Mouse (Mus musculus) kidney, adult 11 months (tissue): ENCODE results near the gene Pou2f1.
"Not testable (repeated sequence)": the region's sequence is repeated elsewhere in the genome, so short reads cannot be mapped to it uniquely, and the experiment has no call there.

ENCODE experiments used
- DNase-seq: peaks from one replicate; pipeline ENCODE4 v3.0.0; 2022

Gene Pou2f1

DNA sequence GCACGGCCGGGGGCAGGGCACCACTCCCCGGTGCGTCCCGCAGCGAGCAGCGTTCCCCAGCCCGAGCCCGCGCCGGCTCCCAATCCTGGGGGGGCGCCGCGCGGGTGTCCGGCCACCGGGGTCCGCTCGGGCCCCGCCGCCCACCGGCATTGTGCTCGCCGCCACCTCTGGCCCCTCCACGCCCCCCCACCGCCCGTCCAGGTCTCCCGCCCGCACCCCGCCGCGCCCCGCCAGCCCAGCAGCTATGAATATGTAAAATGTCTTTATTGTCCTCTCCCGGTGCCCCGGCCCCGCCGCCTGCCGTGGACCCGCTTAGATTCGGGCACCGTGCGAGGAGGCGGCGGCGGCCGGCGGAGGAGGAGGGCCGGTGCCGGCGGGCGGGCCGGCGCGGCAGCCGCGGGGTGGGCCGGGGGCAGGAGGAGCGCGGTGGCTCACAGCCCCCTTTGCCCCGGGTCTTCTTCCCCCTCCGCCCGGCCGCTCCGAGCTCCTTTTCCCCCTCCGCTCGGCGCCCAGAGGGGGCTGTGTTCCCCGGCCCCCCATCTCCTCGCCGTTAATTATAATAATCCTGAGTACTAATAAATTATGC, 481 bp downstream of the Pou2f1 start:
- no peak for DNase-seq

DNA sequence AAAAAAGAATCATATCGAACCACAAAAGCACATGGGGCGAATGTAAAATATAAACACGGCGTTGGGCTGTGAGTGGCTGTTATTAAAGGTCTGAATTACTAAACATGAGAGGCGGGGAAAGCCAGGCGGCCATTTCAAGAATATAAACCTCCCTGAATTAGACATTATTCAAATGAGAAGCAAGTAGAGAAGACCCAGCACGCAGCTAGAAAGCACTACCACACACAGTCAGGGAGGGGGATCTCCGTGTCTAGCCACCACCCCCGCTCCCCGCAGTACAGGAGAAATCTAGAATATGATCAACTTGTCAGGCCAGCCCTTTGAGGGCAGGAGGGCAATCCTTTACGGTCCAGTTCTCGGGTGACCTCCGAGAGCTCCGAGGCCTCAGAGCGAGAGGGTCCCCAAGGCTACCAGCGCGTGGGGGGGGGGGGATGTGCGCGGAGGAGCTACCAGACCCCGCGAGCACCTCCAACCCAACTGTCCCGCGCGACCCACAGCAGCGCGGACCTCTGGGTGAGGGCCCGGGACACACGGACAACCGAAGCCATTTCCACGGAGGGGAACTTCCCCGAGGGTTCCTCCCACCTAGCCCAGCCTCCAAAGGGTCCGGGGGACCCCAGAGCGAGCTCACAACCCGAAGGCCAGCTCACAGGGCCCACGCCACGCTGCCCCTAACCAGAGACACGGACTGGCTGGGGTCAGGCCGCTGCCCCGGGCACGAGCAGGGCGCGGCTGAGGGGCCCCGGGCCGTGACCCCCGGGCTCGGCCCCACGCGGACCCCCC, 1.2 kb downstream of the Pou2f1 start:
- DNase-seq = peak; percentile 82

DNA sequence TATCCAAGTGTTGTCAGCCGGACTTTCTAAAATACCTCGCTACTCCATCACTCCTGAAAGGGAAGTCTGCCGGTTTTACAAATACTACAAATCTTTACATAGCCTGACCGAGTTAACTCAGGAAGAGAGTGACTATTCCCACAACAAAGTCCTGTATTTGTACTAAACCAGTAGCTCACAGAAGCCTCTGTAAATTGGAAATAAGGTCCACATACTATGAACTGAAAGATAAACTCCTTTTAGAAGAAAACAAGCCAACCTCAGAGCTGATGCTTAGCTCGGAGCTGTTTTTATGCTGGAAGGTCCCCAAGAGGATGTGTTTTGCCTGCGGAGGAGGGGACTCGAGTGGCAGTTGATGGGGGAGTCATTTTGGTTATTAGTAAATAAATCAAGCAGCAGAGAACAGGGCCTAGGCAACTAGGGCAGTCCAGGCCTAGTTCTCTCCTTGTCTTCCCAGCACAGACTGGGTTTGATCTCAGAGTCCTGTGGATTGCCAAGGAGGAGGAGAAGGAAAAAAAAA, 1.8 kb downstream of the Pou2f1 start:
- DNase-seq = no peak

DNA sequence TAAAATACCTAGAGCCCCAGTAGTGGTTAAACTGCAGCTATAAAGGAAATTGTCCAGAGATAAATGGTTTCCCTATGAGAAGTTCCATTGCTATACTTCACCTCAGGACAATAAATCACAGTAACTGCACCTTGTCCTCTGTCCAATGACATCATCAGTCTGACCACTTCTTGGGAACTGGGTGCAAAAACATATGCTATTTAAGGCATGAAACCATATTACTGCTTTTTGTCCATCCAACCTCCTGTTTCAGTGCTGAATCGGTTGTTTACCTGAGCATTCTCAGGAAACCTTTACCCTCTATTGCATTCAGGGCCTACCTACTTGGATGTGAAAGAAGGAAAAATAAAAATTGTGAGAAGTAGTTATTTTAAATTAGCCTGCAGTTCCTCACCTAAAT, 2.8 kb downstream of the Pou2f1 start:
- DNase-seq = no peak

DNA sequence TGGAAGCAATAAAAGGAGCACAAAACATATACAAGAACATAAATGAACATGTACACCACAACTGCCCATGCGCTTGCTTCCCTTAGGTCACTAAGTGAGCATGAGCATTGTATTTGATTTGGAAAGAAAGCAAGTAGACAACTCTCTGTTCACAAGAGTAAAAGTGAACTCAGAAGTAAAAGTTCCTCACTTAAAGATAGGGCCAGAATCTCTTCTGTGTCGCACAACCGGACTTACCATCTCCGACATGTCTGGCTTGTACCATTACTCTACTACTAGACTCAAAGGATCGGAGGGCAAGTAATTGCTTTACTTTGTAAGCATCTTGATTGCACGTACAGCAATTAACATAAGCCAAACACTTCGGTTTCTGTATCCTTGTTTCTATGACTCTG, 6.8 kb downstream of the Pou2f1 start:
- DNase-seq = no peak

DNA sequence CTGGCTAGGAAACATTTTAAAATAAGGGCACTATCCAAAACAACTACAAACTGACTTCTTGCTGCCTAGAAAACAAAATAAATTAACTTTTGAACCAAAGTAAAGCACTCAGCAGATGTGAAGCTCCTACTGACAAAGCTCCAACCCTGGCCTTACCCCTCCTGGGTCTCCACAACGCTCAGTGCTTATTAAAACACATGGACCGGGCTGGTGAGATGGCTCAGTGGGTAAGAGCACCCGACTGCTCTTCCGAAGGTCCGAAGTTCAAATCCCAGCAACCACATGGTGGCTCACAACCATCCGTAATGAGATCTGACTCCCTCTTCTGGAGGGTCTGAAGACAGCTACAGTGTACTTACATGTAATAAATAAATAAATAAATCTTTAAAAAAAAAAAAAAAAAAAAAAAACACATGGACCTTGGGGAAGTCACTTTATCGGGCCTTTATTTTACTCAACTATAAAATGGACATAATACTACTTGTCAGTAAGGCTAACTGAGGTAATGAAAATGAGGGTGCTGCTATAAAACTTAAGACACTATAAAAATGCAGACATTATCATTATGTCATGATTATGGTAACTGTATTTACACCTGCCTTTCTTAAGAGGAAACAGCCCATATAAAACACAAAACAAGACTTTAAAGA, 7.3 kb downstream of the Pou2f1 start:
- DNase-seq = not testable (repeated sequence)

DNA sequence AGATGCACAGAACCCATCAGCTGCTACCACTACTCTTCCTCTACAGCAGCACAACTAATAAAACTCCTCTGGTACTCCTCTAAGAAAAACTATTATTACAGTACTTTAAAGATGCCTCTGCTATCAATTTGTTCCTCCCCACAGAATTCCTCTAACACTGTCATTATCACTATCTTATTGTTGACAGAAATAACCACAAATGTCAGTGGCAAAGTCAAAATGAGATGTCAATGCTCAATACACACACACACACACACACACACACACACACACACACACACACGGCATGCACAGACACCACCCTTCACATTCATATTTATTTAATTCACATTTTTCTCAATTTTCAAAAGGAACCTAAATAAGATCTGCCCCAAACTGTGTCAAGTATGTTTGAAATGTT, 8.2 kb downstream of the Pou2f1 start:
- no peak for DNase-seq

DNA sequence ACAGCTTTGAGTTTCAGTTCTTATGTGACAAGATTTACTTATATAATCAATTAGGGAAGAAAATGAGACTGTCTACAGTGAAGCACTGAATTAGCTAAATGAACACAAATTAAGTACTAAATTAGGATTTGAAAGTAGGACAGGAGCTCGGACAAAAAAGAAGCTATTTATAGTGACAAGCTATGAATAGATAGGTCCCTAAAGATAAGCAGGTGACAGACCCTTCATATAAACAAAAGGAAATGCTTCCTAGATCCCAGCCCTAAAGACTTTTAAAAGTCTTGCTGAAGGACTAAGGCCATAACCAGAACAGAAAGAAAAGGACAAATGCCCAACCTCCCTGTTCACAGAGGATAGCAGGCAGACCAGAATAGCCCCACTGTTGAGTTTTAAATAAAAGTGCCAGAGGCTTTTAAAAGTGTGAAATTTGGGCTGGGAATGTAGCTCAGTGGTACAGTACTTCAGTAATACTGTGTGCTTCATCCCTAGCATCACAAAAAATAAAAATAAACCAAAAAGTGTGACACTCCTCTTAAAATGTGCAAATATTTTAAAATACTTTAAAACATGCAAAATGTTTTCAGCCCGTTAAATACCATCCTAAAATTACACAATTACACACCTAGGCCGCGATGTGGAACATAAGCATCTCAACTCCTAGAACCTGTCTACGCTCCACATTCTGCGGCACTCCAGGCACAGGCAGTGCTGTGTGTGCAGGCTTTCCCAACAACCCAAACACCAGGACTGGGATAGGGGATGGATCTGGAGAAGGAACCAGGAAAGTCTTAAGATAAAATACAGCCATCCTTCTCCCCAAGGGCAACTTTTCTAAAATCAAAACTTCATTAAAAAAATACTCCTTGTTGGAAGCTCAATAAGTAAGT, 9.0 kb downstream of the Pou2f1 start:
- no peak for DNase-seq

DNA sequence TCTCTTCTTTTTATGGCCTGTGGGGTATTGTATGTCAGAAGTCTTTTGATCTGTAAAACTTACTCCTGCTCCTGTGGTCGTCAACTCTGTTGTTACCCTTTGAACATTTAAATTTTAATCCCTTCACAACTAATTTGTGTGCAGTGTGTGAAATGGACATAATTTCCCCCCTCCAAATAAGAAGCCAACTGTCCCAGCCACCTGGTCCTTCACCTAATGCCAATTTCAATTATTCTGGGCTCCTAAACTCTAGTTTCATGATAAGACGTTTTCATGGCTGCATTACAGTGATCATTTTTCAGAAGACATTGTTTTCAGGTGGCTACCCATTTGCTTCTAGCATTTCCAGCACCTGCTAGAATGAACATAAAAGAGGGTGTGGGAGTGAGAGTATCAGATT, 13.9 kb downstream of the Pou2f1 start:
- no peak for DNase-seq

DNA sequence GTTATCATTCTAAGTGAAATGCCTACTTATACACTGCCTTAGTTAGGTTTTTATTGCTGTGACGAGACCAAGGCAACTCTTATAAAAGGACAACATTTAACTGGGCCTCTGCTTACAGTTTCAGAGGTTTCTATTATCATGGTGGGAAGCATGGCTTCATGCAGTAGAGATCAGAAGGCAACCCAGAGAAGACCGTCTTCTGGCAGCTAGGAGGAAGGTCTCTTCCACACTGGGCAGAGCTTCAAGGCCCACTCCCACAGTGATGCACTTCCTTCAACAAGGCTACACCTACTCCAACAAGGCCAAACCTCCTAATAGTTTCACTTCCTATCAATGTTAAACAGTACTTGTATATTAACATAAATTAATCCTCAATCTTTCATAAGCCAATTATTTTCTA, 14.4 kb downstream of the Pou2f1 start:
- DNase-seq = no peak

DNA sequence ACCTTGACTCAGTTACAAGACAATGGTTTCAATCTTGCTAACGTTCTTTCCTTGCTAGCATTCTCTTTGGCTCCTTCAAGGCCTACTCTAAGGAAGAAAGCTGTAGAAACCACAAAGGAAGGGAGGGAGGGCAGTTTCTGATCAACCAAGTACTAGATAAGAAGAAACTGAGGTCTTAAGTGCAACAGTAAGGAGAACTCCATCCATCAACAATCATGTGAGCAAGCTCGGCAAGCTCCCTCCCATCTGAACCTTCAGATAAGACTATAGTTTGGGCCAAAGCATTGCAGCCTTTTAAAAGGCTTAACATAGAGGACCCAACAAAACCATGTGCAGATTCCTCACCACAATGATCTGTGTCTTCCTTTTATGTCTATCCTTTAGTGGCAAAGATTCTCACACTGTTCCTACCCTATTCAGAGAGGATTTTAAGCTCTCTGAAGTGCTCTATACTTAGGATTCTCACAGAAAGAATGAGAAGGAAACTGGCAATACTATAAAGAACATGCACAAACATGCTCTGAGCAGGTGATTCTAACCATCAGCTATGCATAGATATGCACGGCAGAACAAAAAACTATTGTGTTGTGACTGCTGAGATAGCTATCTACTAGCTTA, 16.6 kb downstream of the Pou2f1 start:
- no peak for DNase-seq

DNA sequence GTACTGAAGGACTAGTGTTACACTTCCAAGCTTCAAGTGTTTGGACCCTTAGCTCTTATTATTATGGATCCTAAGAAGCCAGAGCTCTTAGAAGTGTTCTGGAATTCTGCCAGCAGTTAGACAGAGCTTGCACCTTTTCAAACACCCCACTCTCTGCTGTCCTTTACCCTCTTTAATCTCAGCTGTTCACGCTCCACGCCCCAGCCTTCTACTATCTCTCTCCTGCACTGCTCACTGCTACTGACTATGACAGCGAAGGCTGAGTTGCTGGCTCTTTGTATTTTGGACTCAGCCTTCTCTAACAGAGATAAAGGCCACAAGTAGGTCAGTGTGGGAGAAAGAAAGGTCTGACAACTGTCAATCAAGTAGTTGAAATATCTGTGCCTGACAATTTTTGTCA, 17.3 kb downstream of the Pou2f1 start:
- no peak for DNase-seq

DNA sequence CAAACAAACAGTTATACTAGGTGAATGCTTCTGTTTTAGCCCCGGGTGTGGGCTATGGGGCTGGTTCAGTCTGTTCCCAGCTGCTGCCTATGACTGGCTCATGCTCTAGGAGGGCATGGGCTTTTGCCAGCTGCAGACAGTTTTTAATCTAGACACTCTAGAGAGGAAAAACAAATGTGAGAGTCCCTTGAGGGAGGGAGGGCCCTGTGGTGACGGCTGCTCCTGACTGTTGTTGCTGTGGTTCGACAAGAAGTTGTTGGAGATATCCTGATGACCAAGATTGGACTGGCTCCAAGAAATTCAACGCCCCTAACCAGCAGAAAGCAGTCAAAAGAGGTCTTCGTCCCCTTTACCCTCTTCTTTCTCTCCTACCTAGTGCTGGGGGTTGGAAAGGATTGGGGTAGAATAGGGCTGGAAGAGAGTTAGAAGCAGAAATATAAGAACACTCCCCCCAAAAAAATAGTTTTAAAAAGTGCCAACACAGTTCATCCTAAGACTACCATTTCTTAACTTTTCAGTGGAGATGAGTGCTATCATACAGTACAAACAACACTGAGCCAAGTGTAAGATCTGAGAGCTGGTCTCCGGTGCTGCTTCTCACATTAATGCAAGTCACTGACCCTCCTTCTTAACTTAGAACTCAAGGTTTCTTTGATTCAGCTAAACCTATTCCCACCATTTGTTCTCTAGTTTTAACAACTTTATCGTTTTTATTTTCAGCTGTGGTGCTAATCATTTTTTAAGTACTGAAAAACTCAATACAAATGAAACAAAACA, 25.6 kb downstream of the Pou2f1 start:
- no peak for DNase-seq

DNA sequence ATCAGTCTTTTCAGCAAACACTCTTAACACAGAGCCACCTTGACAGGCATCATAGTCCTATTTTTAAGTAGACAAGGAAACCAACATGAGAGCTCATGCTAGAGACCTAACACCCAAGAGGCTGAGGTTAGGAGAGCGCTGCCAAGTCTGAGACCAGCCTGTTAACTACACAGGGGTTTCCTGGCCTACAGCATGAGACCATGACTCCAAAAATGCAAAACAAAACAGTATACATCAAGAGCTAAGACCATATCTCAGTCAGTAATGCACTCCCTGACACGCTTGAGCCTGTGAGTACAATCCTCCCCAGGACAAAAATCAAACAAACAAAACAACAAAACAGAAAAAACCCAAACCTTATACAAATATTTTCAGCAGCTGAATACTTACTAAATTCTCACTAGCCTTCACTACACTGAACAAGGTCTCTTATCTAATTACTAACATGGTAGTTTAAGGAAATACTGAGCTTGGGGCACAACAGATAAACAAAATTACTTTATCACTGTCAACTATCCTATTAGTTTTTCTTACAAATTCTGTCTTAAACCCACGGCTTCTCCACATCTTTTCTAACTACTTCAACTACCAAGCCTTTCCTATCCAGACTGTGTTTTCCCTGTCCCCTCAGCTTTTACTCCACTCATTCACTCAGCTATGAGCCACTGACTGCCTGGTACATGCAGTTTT, 33.3 kb downstream of the Pou2f1 start:
- no peak for DNase-seq

DNA sequence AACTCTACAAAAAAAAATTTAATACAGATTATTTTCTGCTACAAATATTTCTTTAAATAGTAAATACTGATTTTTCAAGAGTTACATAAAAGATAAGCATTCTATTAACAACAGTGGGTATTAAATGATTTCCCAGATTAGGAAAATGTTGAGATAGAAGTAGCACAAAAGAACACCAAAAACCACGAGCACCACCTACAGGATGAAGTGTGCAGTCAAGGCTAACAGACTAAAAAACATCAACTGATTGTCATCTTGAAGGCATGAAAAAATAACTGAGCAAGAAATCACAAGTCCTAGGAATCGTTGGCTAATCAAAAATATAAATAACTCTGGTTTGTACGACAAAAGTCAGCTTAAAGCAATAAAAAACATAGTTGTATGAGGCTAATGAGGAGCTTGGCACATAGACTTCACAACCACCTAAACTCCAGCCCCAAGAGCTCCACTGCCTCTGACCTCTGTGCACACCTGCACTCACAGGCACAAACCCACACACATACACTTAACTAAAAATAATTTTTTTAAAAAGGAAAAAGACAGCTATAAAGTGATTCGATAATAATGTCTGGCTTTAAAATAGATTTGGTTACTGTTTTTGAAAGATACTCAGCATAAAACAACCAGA, 35.3 kb downstream of the Pou2f1 start:
- DNase-seq = peak; percentile 15

DNA sequence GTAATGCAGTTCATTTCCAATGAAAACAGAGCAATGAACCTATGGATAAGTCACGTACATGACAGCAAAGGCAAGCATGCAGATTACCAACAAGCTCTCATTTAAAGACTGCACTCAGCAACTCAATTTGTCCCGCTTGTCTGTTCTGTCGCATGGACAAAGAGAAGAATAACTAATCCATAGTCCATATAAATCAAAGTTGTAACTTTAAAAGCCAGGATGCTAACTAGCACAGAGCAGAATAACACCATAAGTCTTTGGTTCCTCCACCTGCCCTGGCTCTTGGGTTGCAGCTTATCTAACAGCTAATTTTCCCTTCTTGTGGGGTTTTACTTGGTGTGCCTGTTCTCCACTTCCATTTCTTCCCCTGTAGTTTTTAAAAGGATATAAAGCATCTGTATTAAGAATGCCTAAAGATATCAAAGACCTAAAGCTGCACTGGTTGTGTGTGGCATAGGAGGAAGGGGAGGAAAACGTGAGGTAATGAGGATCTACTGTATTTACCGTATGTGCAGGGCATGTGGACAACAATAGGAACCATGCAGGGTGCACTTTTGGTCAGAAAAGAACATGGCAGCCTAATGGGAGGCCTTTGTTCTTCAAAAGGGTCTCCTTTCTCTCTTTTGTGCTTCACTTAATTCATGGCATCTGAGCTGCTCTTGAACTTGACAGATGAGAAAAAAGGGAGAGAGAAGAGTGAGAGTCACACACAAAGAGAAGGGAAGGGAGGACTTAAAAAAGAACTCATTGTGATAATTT, 36.1 kb downstream of the Pou2f1 start:
- DNase-seq = no peak

DNA sequence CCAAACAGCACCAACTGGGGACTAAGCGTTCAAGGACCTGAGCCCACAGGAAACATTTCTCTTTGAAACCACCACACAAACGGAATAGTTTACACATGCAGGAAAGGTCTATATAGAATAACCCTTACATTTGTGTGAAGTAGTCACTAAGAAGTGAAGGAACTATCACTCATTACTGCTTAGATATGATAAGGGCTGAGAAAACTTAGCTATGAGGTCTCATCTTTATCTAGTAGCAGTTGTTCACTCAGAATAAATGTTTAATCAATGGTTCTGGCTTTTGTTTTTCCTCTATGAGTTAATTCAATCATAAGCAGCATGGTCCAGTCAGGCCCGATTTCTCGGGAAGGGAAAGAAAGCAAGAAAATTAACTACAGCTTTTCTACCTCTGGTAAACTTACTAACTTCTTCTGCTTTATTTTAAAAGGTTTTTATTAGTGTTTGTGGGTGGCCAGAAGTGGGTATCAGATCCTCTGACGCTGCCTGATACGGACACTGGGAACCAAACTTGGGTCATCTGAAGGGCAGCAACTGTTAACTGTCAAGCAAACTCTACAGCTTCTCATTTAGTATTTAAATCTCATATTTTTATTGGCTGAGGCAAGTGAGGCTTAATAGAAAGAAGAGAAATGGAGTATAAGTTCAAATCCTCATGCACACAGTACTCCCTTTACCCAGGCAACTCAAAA, 40.7 kb downstream of the Pou2f1 start:
- no peak for DNase-seq

DNA sequence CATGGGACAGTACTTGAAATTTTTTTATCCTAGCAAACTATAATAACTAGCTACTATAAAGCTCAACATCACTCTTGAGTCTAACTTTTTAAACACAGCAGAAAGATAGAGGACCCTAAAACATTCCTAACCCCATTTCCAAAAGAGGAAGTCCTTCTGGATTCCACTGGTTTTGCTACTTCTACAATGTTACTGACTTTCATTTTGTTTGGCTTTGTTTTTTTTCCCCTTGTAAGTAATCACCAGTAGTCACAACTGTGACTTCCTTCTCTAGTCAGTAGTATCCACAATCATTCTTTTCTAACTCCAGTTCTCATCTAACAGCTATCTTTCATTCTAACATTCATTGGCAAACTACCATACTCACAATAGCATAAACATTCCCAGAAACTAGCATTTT, 44.3 kb downstream of the Pou2f1 start:
- no peak for DNase-seq

DNA sequence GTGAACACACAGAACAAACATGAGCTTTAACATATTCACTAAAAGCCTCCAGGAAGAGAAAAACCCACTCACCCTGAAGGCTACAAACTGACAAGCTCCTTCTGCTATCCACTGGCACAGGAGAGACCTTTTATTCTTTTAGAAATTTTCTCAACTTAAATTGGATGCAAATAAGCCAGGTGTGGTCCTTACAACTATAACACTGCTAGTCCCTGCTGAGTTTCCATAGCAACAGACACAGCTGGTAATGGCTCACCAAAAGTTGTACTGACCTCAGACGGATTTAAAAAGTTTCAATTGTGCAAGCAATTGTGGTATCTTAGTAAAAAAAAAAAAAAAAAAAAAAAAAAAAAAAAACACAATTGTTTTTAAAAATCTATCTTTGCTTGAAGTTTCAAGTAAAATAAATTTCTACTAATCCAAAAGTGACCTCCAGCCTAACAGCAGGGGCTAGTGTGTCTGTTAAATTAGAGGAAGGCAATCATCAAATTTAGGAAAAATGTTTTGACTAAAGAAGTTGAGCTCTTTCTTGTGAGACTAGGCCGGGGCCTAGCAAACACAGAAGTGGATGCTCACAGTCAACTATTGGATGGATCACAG, 54.2 kb downstream of the Pou2f1 start:
- no peak for DNase-seq
